ENCODE assay signal across 8 mouse cellular contexts in the genomic region with DNA sequence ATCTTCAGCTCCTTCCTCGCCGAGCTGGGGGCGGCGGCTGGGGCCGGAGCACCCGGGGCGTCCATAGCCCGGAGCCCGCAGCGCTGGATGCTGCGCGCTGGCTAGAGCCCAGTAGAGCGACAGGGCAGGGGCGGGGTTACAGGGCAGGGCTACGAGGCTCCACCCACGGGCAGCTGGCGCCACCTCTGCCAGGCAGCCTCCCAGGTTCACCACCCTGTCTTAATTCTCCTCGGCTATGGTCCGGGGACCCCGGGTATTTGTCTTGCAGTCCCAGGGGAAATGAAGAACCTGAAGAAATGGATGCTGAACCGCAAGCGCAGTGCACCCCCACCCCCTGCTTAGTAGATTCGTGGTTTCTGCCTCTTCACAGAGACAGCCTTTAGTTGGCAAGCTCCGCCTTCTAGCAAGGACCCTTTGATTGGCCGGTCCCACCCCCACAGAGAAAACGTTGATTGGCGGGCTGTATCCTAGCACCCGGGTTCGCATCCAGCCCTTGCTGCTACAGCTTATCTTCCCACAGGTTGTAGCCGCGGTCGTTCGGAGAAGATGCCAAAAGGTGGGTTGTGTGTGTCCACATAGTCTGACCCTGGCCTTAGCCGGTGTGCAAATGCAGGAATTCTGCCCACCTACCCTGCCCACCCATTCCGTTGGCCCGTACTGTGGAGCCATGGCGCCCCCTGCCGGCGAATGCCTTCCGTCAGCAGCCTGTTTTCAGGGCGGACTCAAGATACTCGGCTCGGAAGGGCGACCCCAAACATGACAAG. TPM values are rescaled to one million over a fixed set of nuclear protein-coding genes. Genes with fewer than 3 reads are reported as not detected.
DNase-seq lines count a peak whose midpoint lies in the region; ATAC-seq and TF ChIP-seq lines count a peak whose summit lies in the region.

A gene (minus strand): TSS at position 385 of the 764 bp plus-strand sequence.

- peak within 1 kb of the TSS; percentile 66 for H3K4me3 ChIP-seq in erythroblast, embryonic 14.5 days (replicated peaks)
- peak within 1 kb of the TSS; percentile 46 for H3K4me3 ChIP-seq in heart, embryonic 12.5 days
- peak within 1 kb of the TSS; percentile 39 for H3K4me3 ChIP-seq in kidney, postnatal 0 days (replicated peaks; ENCODE audit: low read depth, low read length)
- peak within 1 kb of the TSS; percentile 46 for H3K4me3 ChIP-seq in liver, embryonic 12.5 days
- H3K4me3 ChIP-seq in myocyte, result peak within 1 kb of the TSS; percentile 75
- H3K4me3 ChIP-seq in stomach, embryonic 15.5 days (replicated peaks), result peak within 1 kb of the TSS; percentile 40

- DNase-seq in CD4-positive helper T cell, adult 2 months (ENCODE audit: low read depth, low spot score), result peak; percentile 95
- DNase-seq in brain, adult 2 months (ENCODE audit: low read depth, low spot score), result peak; percentile 95
- peak; percentile 83 for DNase-seq in kidney, postnatal 0 days (ENCODE audit: low spot score)

- peaks cover 52% of the 10 kb centered on the region for H3K36me3 ChIP-seq in erythroblast, embryonic 14.5 days (ENCODE audit: control insufficient read depth)
- H3K36me3 ChIP-seq in heart, embryonic 12.5 days, result no peaks in the 10 kb centered on the region
- no peaks in the 10 kb centered on the region for H3K36me3 ChIP-seq in kidney, postnatal 0 days (ENCODE audit: insufficient read depth, low read length)
- H3K36me3 ChIP-seq in liver, embryonic 12.5 days, result peaks cover 23% of the 10 kb centered on the region
- no peaks in the 10 kb centered on the region for H3K36me3 ChIP-seq in myocyte (ENCODE audit: control insufficient read depth, insufficient read depth)
- H3K36me3 ChIP-seq in stomach, embryonic 15.5 days, result no peaks in the 10 kb centered on the region

- H3ac ChIP-seq in myocyte (ENCODE audit: control insufficient read depth, insufficient read length), result no peak within 1 kb of the TSS

- peak; percentile 90 for TF ChIP-seq CTCF in kidney, postnatal 0 days (IDR thresholded peaks at IDR 0.05; ENCODE audit: low read depth)

- ATAC-seq in heart, embryonic 12.5 days (ENCODE audit: insufficient number of reproducible peaks, low FRiP score), result peak; percentile 57
- peak; percentile 52 for ATAC-seq in kidney, postnatal 0 days (replicated peaks; ENCODE audit: low FRiP score, low read depth)
- peak; percentile 82 for ATAC-seq in liver, embryonic 12.5 days
- peak; percentile 55 for ATAC-seq in stomach, embryonic 15.5 days (ENCODE audit: insufficient read depth, low FRiP score, low read depth)

- H3K9me3 ChIP-seq in erythroblast, embryonic 14.5 days (ENCODE audit: control insufficient read depth, low read length), result no peaks in the 10 kb centered on the region
- no peaks in the 10 kb centered on the region for H3K9me3 ChIP-seq in heart, embryonic 12.5 days (replicated peaks)
- no peaks in the 10 kb centered on the region for H3K9me3 ChIP-seq in kidney, postnatal 0 days (replicated peaks; ENCODE audit: low read length)
- no peaks in the 10 kb centered on the region for H3K9me3 ChIP-seq in liver, embryonic 12.5 days (replicated peaks)
- H3K9me3 ChIP-seq in stomach, embryonic 15.5 days, result no peaks in the 10 kb centered on the region

- peak within 1 kb of the TSS; percentile 66 for H3K9ac ChIP-seq in heart, embryonic 12.5 days
- H3K9ac ChIP-seq in kidney, postnatal 0 days (ENCODE audit: low read depth, low read length), result peak within 1 kb of the TSS; percentile 56
- H3K9ac ChIP-seq in liver, embryonic 12.5 days, result peak within 1 kb of the TSS; percentile 64
- peak within 1 kb of the TSS; percentile 19; the same call in 1 of the 2 replicates for H3K9ac ChIP-seq in stomach, embryonic 15.5 days

- peaks cover 83% of the 10 kb centered on the region for H3K4me1 ChIP-seq in erythroblast, embryonic 14.5 days (ENCODE audit: control insufficient read depth)
- H3K4me1 ChIP-seq in heart, embryonic 12.5 days (replicated peaks), result peaks cover 68% of the 10 kb centered on the region
- peaks cover 51% of the 10 kb centered on the region for H3K4me1 ChIP-seq in kidney, postnatal 0 days (replicated peaks; ENCODE audit: insufficient read depth, low read length)
- H3K4me1 ChIP-seq in liver, embryonic 12.5 days, result peaks cover 92% of the 10 kb centered on the region
- peaks cover 61% of the 10 kb centered on the region for H3K4me1 ChIP-seq in stomach, embryonic 15.5 days

- WGBS in heart, embryonic 12.5 days, result 1% methylated on average over 44 of the region's 44 CpGs
- 3% methylated on average over 44 of the region's 44 CpGs for WGBS in kidney, postnatal 0 days
- WGBS in liver, embryonic 12.5 days (ENCODE audit: insufficient replicate concordance), result 1% methylated on average over 44 of the region's 44 CpGs
- WGBS in stomach, embryonic 15.5 days, result 4% methylated on average over 42 of the region's 44 CpGs

- TF ChIP-seq POLR2A in myocyte (IDR thresholded peaks at IDR 0.05; ENCODE audit: insufficient read length, low read depth), result peak; percentile 54

- H3K4me2 ChIP-seq in heart, embryonic 12.5 days, result peak within 1 kb of the TSS; percentile 94
- peak within 1 kb of the TSS; percentile 85 for H3K4me2 ChIP-seq in kidney, postnatal 0 days (ENCODE audit: low read length)
- peak within 1 kb of the TSS; percentile 74 for H3K4me2 ChIP-seq in liver, embryonic 12.5 days
- H3K4me2 ChIP-seq in myocyte (ENCODE audit: low read depth), result peak within 1 kb of the TSS; percentile 98
- peak within 1 kb of the TSS; percentile 87 for H3K4me2 ChIP-seq in stomach, embryonic 15.5 days

- H3K27ac ChIP-seq in heart, embryonic 12.5 days (ENCODE audit: poor library complexity, severe bottlenecking), result peak within 1 kb of the TSS; percentile 100
- peak within 1 kb of the TSS; percentile 80 for H3K27ac ChIP-seq in kidney, postnatal 0 days
- peak within 1 kb of the TSS; percentile 100 for H3K27ac ChIP-seq in liver, embryonic 12.5 days
- H3K27ac ChIP-seq in stomach, embryonic 15.5 days, result peak within 1 kb of the TSS; percentile 100

- no peaks in the 10 kb centered on the region for H3K79me2 ChIP-seq in myocyte (ENCODE audit: control insufficient read depth, insufficient read depth)

- peaks cover 15% of the 10 kb centered on the region for H3K27me3 ChIP-seq in erythroblast, embryonic 14.5 days (ENCODE audit: control insufficient read depth)
- H3K27me3 ChIP-seq in heart, embryonic 12.5 days (replicated peaks), result no peaks in the 10 kb centered on the region
- H3K27me3 ChIP-seq in kidney, postnatal 0 days (ENCODE audit: insufficient read depth, low read length), result no peaks in the 10 kb centered on the region
- H3K27me3 ChIP-seq in liver, embryonic 12.5 days (replicated peaks), result peaks cover 16% of the 10 kb centered on the region
- no peaks in the 10 kb centered on the region for H3K27me3 ChIP-seq in myocyte (ENCODE audit: control insufficient read depth, insufficient read depth, insufficient read length)
- no peaks in the 10 kb centered on the region for H3K27me3 ChIP-seq in stomach, embryonic 15.5 days (replicated peaks)

TF ChIP-seq in myocyte, 11 proteins besides CTCF, POLR2A, EP300 and RAD21:
- TF ChIP-seq MYOG (IDR thresholded peaks at IDR 0.05; ENCODE audit: control insufficient read depth in 1 of 3, insufficient read depth in 1 of 3, insufficient read length in 2 of 3, low read depth in 2 of 3) (peak in 1 of 3 experiments; percentile 56), MAX (IDR thresholded peaks at IDR 0.05; ENCODE audit: low read depth) (no peak), POLR2AphosphoS2 (IDR thresholded peaks at IDR 0.05; ENCODE audit: insufficient read length, low read depth) (peak; percentile 82), USF1 (IDR thresholded peaks at IDR 0.05; ENCODE audit: low read depth) (no peak), TCF3 (IDR thresholded peaks at IDR 0.05; ENCODE audit: insufficient read length, low read depth) (no peak), REST (IDR thresholded peaks at IDR 0.05; ENCODE audit: insufficient read depth, insufficient read length) (no peak), TCF12 (IDR thresholded peaks at IDR 0.05; ENCODE audit: insufficient read depth, poor library complexity, severe bottlenecking) (no peak), MYOD1 (IDR thresholded peaks at IDR 0.05; ENCODE audit: control insufficient read depth in 1 of 3, insufficient read length in 2 of 3, low read depth in 2 of 3) (peak in 2 of 3 experiments; percentile 0 to 56), CEBPB (IDR thresholded peaks at IDR 0.05; ENCODE audit: insufficient read depth, poor library complexity, severe bottlenecking) (no peak), E2F4 (IDR thresholded peaks at IDR 0.05; ENCODE audit: insufficient read depth) (no peak)

RNA-seq across cellular contexts. Expression of the gene that starts here (rescaled TPM):
- 0.38 and 0.52 TPM in 2 replicates for polyA plus RNA-seq in erythroblast, embryonic 14.5 days (2012)
- polyA plus RNA-seq in heart, embryonic 12.5 days (2016; fragmentation: Nextera tagmentation; extraction: Ambion mirVana), result 1.0 and 1.3 TPM in 2 replicates
- polyA plus RNA-seq in kidney, postnatal 0 days (2015; fragmentation: Nextera tagmentation; extraction: Ambion mirVana), result 3.2 and 3.3 TPM in 2 replicates
- 3.9 and 4.8 TPM in 2 replicates for polyA plus RNA-seq in liver, embryonic 12.5 days (2016; fragmentation: Nextera tagmentation; extraction: Ambion mirVana)
- 1.6 TPM for polyA plus RNA-seq in myocyte (2012; fragmentation: generic; extraction: Trizol)
- 1.9 and 2.3 TPM in 2 replicates for polyA plus RNA-seq in stomach, embryonic 15.5 days (2015; fragmentation: Nextera tagmentation; extraction: Ambion mirVana)

Comparison
In these comparisons a context has a peak if more than half of its experiments do, and no peak if none do; other contexts are left out.
1. Peak in every context shown above with its lines: DNase-seq, ATAC-seq, H3K4me3 ChIP-seq and H3K27ac ChIP-seq.